Mouse (Mus musculus) neural tube, embryonic 12.5 days (tissue): ENCODE data around the gene Chrna7. TPM values are rescaled to one million over a fixed set of nuclear protein-coding genes. Genes with fewer than 3 reads are reported as not detected.

Experiments used
- ATAC-seq: fragments of 200-750 bp; cut with Nextera tagmentation; 2 replicates; pipeline ENCODE4 v1.8.0; 2017; ENCODE audit warnings: low read depth, mild to moderate bottlenecking, moderate TSS enrichment, moderate library complexity; ENCODE audit not compliant: low FRiP score
- H3K27ac ChIP-seq: fragments of 300-500 bp; sonication (generic); 2 replicates; pipeline ENCODE4 v1.5.1; 2016
- H3K27me3 ChIP-seq: fragments of 300-500 bp; sonication (generic); replicated peaks from 2 replicates; pipeline ENCODE4 v1.6.1; 2016; ENCODE audit warnings: mild to moderate bottlenecking
- H3K36me3 ChIP-seq: fragments of 300-500 bp; sonication (generic); 2 replicates; pipeline ENCODE4 v1.6.1; 2016; ENCODE audit warnings: mild to moderate bottlenecking
- H3K4me1 ChIP-seq: fragments of 300-500 bp; sonication (generic); 2 replicates; pipeline ENCODE4 v1.6.1; 2016
- H3K4me2 ChIP-seq: fragments of 300-500 bp; sonication (generic); replicated peaks from 2 replicates; pipeline ENCODE4 v1.6.1; 2016; ENCODE audit warnings: mild to moderate bottlenecking
- H3K4me3 ChIP-seq: fragments of 300-500 bp; sonication (generic); 2 replicates; pipeline ENCODE4 v1.5.1; 2016
- H3K9ac ChIP-seq: fragments of 300-500 bp; sonication (generic); 2 replicates; pipeline ENCODE4 v1.6.1; 2016; ENCODE audit warnings: mild to moderate bottlenecking
- H3K9me3 ChIP-seq: fragments of 300-500 bp; sonication (generic); 2 replicates; pipeline ENCODE4 v1.6.1; 2016; ENCODE audit warnings: mild to moderate bottlenecking
- WGBS: fragments of 180-500 bp; shearing (Covaris S2); methylation state at CpG from one replicate; pipeline ENCODE4 v1.1.7; 2016; 5-methylcytosine and 5-hydroxymethylcytosine counted together
- polyA plus RNA-seq: library from polyadenylated mRNA; unstranded; fragments of >200 nt; fragmentation: Nextera tagmentation; extraction: Ambion mirVana; gene quantifications from 2 replicates; pipeline ENCODE4 v1.2.1, GENCODE M21; 2016

Chrna7 gene
- 10.6 and 11.6 TPM in 2 replicates for polyA plus RNA-seq

GRCm38 (mm10) chr7:63212084-63212723 lies at the start of gene Chrna7:
Chrna7 (minus strand) TSS chr7:63212569.
- Histone ChIP-seq H3K9ac (peak within 1 kb of the TSS; percentile 82), H3K27ac (peak within 1 kb of the TSS; percentile 46; the same call in 1 of the 2 replicates), H3K4me3 (peak within 1 kb of the TSS; percentile 79), H3K36me3 (no peaks in the 10 kb centered on the region), H3K9me3 (no peaks in the 10 kb centered on the region), H3K27me3 (no peaks in the 10 kb centered on the region), H3K4me2 (peak within 1 kb of the TSS; percentile 83), H3K4me1 (peaks cover 8% of the 10 kb centered on the region; the same call in 1 of the 2 replicates)
- under 1% methylated on average over 56 of the region's 73 CpGs for WGBS
- ATAC-seq, result peak; percentile 92

- H3K4me2 ChIP-seq, result no peak overlapping the region
- H3K4me3 ChIP-seq, result no peak overlapping the region
- WGBS, result 74% methylated on average over 2 of the region's 2 CpGs
- H3K36me3 ChIP-seq, result no peaks in the 10 kb centered on the region
- H3K4me1 ChIP-seq, result no peaks in the 10 kb centered on the region
- no peak overlapping the region for H3K27ac ChIP-seq
- no peaks in the 10 kb centered on the region for H3K27me3 ChIP-seq
- H3K9ac ChIP-seq, result no peak overlapping the region
- H3K9me3 ChIP-seq, result no peaks in the 10 kb centered on the region
- ATAC-seq, result no peak
These were observed 37.0 kb upstream of the Chrna7 start for GRCm38 (mm10) chr7:63249404-63249803.

GRCm38 (mm10) chr7:63237852-63238516 lies 25.6 kb upstream of the Chrna7 start:
- Histone ChIP-seq H3K4me3 (no peak overlapping the region), H3K27ac (no peak overlapping the region), H3K36me3 (no peaks in the 10 kb centered on the region), H3K9me3 (no peaks in the 10 kb centered on the region), H3K4me1 (no peaks in the 10 kb centered on the region), H3K4me2 (no peak overlapping the region), H3K27me3 (no peaks in the 10 kb centered on the region), H3K9ac (no peak overlapping the region)
- no peak for ATAC-seq
- whole genome bisulfite sequencing, result 76% methylated on average over 3 of the region's 3 CpGs

GRCm38 (mm10) chr7:63225066-63225780 lies 12.9 kb upstream of the Chrna7 start:
- ATAC-seq, result no peak
- WGBS, result 23% methylated on average over 7 of the region's 7 CpGs
- Histone ChIP-seq H3K4me3 (no peak overlapping the region), H3K27ac (no peak overlapping the region), H3K4me2 (no peak overlapping the region), H3K9ac (no peak overlapping the region), H3K27me3 (no peaks in the 10 kb centered on the region), H3K36me3 (no peaks in the 10 kb centered on the region), H3K4me1 (no peaks in the 10 kb centered on the region), H3K9me3 (no peaks in the 10 kb centered on the region)

- H3K36me3 ChIP-seq, result no peaks in the 10 kb centered on the region
- peak overlapping the region; percentile 82 for H3K9ac ChIP-seq
- H3K4me1 ChIP-seq, result peaks cover 8% of the 10 kb centered on the region; the same call in 1 of the 2 replicates
- H3K4me2 ChIP-seq, result peak overlapping the region; percentile 83
- peak; percentile 30; the same call in 1 of the 2 replicates for ATAC-seq
- H3K4me3 ChIP-seq, result peak overlapping the region; percentile 79
- no peaks in the 10 kb centered on the region for H3K9me3 ChIP-seq
- no peaks in the 10 kb centered on the region for H3K27me3 ChIP-seq
- no peak overlapping the region for H3K27ac ChIP-seq
- 2% methylated on average over 13 of the region's 13 CpGs for WGBS
These were observed 707 bp downstream of the Chrna7 start for GRCm38 (mm10) chr7:63211641-63212083.

- Histone ChIP-seq H3K4me3 (no peak overlapping the region), H3K9ac (no peak overlapping the region), H3K36me3 (no peaks in the 10 kb centered on the region), H3K27me3 (no peaks in the 10 kb centered on the region), H3K9me3 (no peaks in the 10 kb centered on the region), H3K4me2 (no peak overlapping the region), H3K4me1 (peaks cover 8% of the 10 kb centered on the region; the same call in 1 of the 2 replicates), H3K27ac (no peak overlapping the region)
- no peak for ATAC-seq
- 42% methylated on average over 4 of the region's 4 CpGs for WGBS
These were observed 2.9 kb downstream of the Chrna7 start for GRCm38 (mm10) chr7:63209501-63209900.

GRCm38 (mm10) chr7:63207137-63207536 lies 5.2 kb downstream of the Chrna7 start:
- Histone ChIP-seq H3K9me3 (no peaks in the 10 kb centered on the region), H3K4me3 (no peak overlapping the region), H3K4me1 (peaks cover 8% of the 10 kb centered on the region; the same call in 1 of the 2 replicates), H3K4me2 (no peak overlapping the region), H3K27ac (no peak overlapping the region), H3K9ac (no peak overlapping the region), H3K27me3 (no peaks in the 10 kb centered on the region), H3K36me3 (no peaks in the 10 kb centered on the region)
- WGBS, result 74% methylated on average over 2 of the region's 2 CpGs
- ATAC-seq, result no peak

- Histone ChIP-seq H3K27ac (no peak overlapping the region), H3K27me3 (no peaks in the 10 kb centered on the region), H3K9me3 (no peaks in the 10 kb centered on the region)
These were observed 16.8 kb downstream of the Chrna7 start for GRCm38 (mm10) chr7:63195560-63195959.

GRCm38 (mm10) chr7:63189647-63190534 lies 22.5 kb downstream of the Chrna7 start:
- Histone ChIP-seq H3K9ac (no peak overlapping the region), H3K27ac (peak overlapping the region; percentile 59; the same call in 1 of the 2 replicates), H3K27me3 (no peaks in the 10 kb centered on the region), H3K9me3 (no peaks in the 10 kb centered on the region), H3K4me1 (peaks cover 6% of the 10 kb centered on the region; the same call in 1 of the 2 replicates), H3K4me3 (no peak overlapping the region), H3K4me2 (peak overlapping the region; percentile 27), H3K36me3 (no peaks in the 10 kb centered on the region)
- ATAC-seq, result peak; percentile 90
- WGBS, result 65% methylated on average over 13 of the region's 13 CpGs

More at GRCm38 (mm10) chr7:63195560-63195959, 16.8 kb downstream of the Chrna7 start:
- H3K9ac ChIP-seq, result no peak overlapping the region
- ATAC-seq, result no peak
- H3K4me3 ChIP-seq, result no peak overlapping the region
- WGBS, result 76% methylated on average over 2 of the region's 2 CpGs
- no peaks in the 10 kb centered on the region for H3K36me3 ChIP-seq
- H3K4me2 ChIP-seq, result no peak overlapping the region
- no peaks in the 10 kb centered on the region for H3K4me1 ChIP-seq

GRCm38 (mm10) chr7:63170063-63170787 lies 42.1 kb downstream of the Chrna7 start:
- no peak overlapping the region for H3K4me3 ChIP-seq
- no peak overlapping the region for H3K4me2 ChIP-seq
- no peak overlapping the region for H3K27ac ChIP-seq
- no peak for ATAC-seq
- no peaks in the 10 kb centered on the region for H3K9me3 ChIP-seq
- no peaks in the 10 kb centered on the region for H3K36me3 ChIP-seq
- WGBS, result 85% methylated on average over 3 of the region's 3 CpGs
- no peaks in the 10 kb centered on the region for H3K4me1 ChIP-seq
- no peaks in the 10 kb centered on the region for H3K27me3 ChIP-seq
- no peak overlapping the region for H3K9ac ChIP-seq

- Histone ChIP-seq H3K4me2 (no peak overlapping the region), H3K27ac (no peak overlapping the region), H3K4me3 (no peak overlapping the region), H3K9ac (no peak overlapping the region), H3K27me3 (no peaks in the 10 kb centered on the region), H3K4me1 (no peaks in the 10 kb centered on the region), H3K36me3 (no peaks in the 10 kb centered on the region), H3K9me3 (no peaks in the 10 kb centered on the region)
- no peak for ATAC-seq
- 91% methylated on average over 3 of the region's 3 CpGs for WGBS
These were observed 47.8 kb downstream of the Chrna7 start for GRCm38 (mm10) chr7:63164617-63165016.
